Mouse (Mus musculus) thymus, adult 2 months (tissue): ENCODE results near the gene Hhat. TPM values are rescaled to one million over a fixed set of nuclear protein-coding genes. Genes with fewer than 3 reads are reported as not detected.

ENCODE experiments used
- DNase-seq: peaks from one replicate; pipeline ENCODE4 v3.0.0; 2021
- H3K27ac ChIP-seq: fragments of 200-500 bp; 2 replicates; pipeline ENCODE4 v1.5.1; 2012; ENCODE audit warnings: low read length, control low read depth; ENCODE audit not compliant: control insufficient read depth, insufficient read depth
- H3K27me3 ChIP-seq: fragments of 200-500 bp; 2 replicates; pipeline ENCODE4 v1.6.1; 2012; ENCODE audit warnings: mild to moderate bottlenecking, low read length, moderate library complexity, mixed read lengths; ENCODE audit not compliant: control insufficient read depth, insufficient read depth
- H3K36me3 ChIP-seq: fragments of 200-500 bp; 2 replicates; pipeline ENCODE4 v1.6.1; 2012; ENCODE audit warnings: mild to moderate bottlenecking, low read length, moderate library complexity; ENCODE audit not compliant: control insufficient read depth, insufficient read depth
- H3K4me1 ChIP-seq: fragments of 200-500 bp; replicated peaks from 2 replicates; pipeline ENCODE4 v1.6.1; 2012; ENCODE audit warnings: low read length; ENCODE audit not compliant: control insufficient read depth, insufficient read depth
- H3K4me3 ChIP-seq: fragments of 200-500 bp; 2 replicates; pipeline ENCODE4 v1.5.1; 2012; ENCODE audit warnings: mild to moderate bottlenecking, low read length, control low read depth, moderate library complexity; ENCODE audit not compliant: control insufficient read depth, insufficient read depth
- CTCF ChIP-seq: fragments of 200-500 bp; IDR thresholded peaks from 2 replicates; pipeline ENCODE4 v1.5.1; 2012; ENCODE audit warnings: mild to moderate bottlenecking, control low read depth, low read length, moderate library complexity, borderline replicate concordance; ENCODE audit not compliant: control insufficient read depth, poor library complexity, insufficient read depth; ENCODE audit errors: extremely low read depth
- POLR2A ChIP-seq: fragments of 200-500 bp; IDR thresholded peaks from 2 replicates; pipeline ENCODE4 v1.6.1; 2012; ENCODE audit warnings: mild to moderate bottlenecking, low read length, control low read depth, moderate library complexity; ENCODE audit not compliant: control insufficient read depth, poor library complexity, insufficient read depth; ENCODE audit errors: extremely low read depth
- WGBS: fragments of 180-500 bp; shearing (Covaris S2); methylation state at CpG from one replicate; pipeline ENCODE4 v1.1.7; 2018; 5-methylcytosine and 5-hydroxymethylcytosine counted together
- polyA plus RNA-seq: library from polyadenylated mRNA; depleted of rRNA; stranded (reverse); fragments of >200 nt; gene quantifications from 2 replicates; pipeline ENCODE4 v1.2.3, GENCODE M21; 2012; rRNA removed

Gene Hhat
- polyA plus RNA-seq, 1 experiment: 5.8 TPM

DNA sequence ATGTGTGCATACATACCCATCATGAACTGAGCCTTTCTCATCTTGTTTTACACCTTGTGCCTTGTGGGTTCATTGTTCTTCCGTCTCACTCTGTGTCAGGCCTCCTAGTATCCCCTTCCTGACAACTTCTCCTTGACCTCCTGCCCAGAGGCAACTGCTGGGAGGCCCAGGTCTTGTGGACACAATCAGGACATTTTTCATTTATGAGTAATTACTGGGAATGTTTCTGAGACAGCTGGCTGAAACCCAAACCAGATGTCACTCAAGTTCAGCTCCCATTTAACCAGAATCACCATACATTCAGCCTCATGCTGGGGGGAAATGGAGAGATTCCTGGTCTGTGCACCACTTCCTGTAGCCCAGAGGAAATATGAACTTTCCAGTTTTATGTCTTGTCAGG is 316.5 kb downstream of the Hhat start:
- 74% methylated on average over 1 of the region's 1 CpGs for WGBS
- Histone ChIP-seq H3K27ac (no peak overlapping the region), H3K27me3 (no peaks in the 10 kb centered on the region), H3K4me1 (no peaks in the 10 kb centered on the region), H3K36me3 (no peaks in the 10 kb centered on the region), H3K4me3 (no peak overlapping the region)
- TF ChIP-seq CTCF: no peak
- TF ChIP-seq POLR2A: no peak
- no peak for DNase-seq

GRCm38 (mm10) chr1:192451722-192452121 is 319.3 kb downstream of the Hhat start:
- Histone ChIP-seq H3K27me3 (no peaks in the 10 kb centered on the region), H3K27ac (no peak overlapping the region), H3K36me3 (no peaks in the 10 kb centered on the region), H3K4me1 (no peaks in the 10 kb centered on the region), H3K4me3 (no peak overlapping the region)
- TF ChIP-seq CTCF: no peak
- 67% methylated on average over 4 of the region's 4 CpGs for WGBS
- DNase-seq: no peak

DNA sequence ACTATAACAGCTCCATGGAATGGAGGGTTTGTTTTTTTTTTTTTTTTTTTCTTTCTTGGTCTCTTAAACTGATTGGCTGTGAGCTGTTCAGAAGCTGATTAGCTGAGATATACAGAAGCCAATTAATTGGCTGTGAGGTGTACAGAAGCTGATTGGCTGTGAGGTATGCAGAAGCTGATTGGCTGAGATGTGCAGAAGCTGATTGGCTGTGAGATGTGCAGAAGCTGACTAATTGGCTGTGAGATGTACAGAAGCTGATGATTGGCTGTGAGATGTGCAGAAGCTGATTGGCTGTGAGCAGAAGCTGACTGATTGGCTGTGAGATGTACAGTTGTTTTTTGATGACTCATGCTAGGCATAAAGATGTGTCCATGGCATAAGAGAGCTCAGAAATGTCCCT is 320.6 kb downstream of the Hhat start:
- no peaks in the 10 kb centered on the region for H3K27me3 ChIP-seq
- no peaks in the 10 kb centered on the region for H3K36me3 ChIP-seq
- TF ChIP-seq POLR2A (no peak), CTCF (no peak)
- H3K27ac ChIP-seq: no peak overlapping the region
- no peak overlapping the region for H3K4me3 ChIP-seq
- H3K4me1 ChIP-seq: no peaks in the 10 kb centered on the region
- no peak for DNase-seq

DNA sequence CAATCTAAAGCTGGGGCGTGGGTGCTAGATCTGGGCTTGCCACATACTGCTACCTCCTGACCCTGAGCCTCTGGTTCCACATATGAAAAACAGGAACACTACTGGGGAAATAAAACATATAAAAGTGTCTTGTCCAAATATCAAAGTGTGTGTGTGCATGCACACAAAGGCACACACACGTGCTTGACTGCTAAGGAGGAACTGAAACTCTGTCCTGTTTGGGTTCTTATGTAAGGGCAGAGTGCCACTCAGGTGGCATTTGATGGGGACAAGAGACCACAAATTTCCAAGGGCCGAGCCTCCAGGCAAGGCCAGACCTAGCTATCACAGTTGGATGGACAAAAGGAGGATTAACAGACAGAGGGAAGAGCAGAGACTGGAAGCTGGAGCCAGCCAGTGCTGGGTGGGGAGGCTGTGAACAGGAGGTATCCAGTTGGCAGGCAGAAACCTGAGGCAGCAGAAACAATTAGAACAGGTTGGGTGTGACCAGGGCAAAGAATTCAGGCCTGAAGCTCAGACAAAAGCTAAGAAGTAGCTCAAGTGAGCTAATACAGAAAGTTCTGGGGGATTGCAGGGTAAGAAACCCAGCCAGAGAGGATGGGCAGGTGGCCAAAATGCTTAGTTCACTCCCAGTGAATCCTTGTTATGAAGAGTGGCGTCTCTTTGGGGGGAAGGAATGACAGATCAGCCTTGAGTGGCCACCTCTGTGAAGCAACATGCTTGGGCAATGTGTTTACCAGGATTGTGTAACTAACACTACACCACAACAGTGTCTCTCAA is 321.3 kb downstream of the Hhat start:
- no peak overlapping the region for H3K27ac ChIP-seq
- no peaks in the 10 kb centered on the region for H3K4me1 ChIP-seq
- H3K36me3 ChIP-seq: no peaks in the 10 kb centered on the region
- TF ChIP-seq POLR2A (no peak), CTCF (no peak)
- 36% methylated on average over 4 of the region's 4 CpGs for WGBS
- H3K27me3 ChIP-seq: no peaks in the 10 kb centered on the region
- no peak overlapping the region for H3K4me3 ChIP-seq
- no peak for DNase-seq

GRCm38 (mm10) chr1:192448512-192448911 is 322.5 kb downstream of the Hhat start:
- DNase-seq: no peak
- Histone ChIP-seq H3K4me1 (no peaks in the 10 kb centered on the region), H3K4me3 (no peak overlapping the region), H3K27me3 (no peaks in the 10 kb centered on the region), H3K36me3 (no peaks in the 10 kb centered on the region), H3K27ac (no peak overlapping the region)
- 95% methylated on average over 1 of the region's 1 CpGs for WGBS
- TF ChIP-seq POLR2A: no peak
- TF ChIP-seq CTCF: no peak

GRCm38 (mm10) chr1:192447666-192448065 is 323.4 kb downstream of the Hhat start:
- Histone ChIP-seq H3K36me3 (no peaks in the 10 kb centered on the region), H3K27ac (no peak overlapping the region), H3K4me1 (no peaks in the 10 kb centered on the region), H3K4me3 (no peak overlapping the region), H3K27me3 (no peaks in the 10 kb centered on the region)
- no peak for DNase-seq
- TF ChIP-seq POLR2A (no peak), CTCF (no peak)
- 50% methylated on average over 2 of the region's 2 CpGs for WGBS

Other genes with a start within 250 kb of the Hhat start
- gene Sertad4, start 84.5 kb upstream of the Hhat start, polyA plus RNA-seq: 1.6 and 2.3 TPM in 2 replicates